Comparison of ENCODE assay signal across 10 mouse cellular contexts in genomic region chr13:63929917-63930515, GRCm38 (mm10).
A peak's percentile ranks its signal among the peaks of the same experiment; 100 is the strongest.
DNase-seq lines count a peak whose midpoint lies in the region; ATAC-seq lines count a peak whose summit lies in the region.
"Had no signal": no experiment of that assay in that cellular context is flagged by ENCODE, and none has a peak within 500 bp of the region (broad histone marks: within the 10 kb centered on the region; RNA-seq: fewer than 3 reads in every experiment).

No protein-coding gene starts in this region.

- H3K9me3 ChIP-seq in kidney, embryonic 15.5 days (replicated peaks): no peaks in the 10 kb centered on the region
- no peaks in the 10 kb centered on the region for H3K9me3 ChIP-seq in midbrain, embryonic 16.5 days (replicated peaks; ENCODE audit: control insufficient read depth, low read length, poor library complexity, severe bottlenecking)
- no peaks in the 10 kb centered on the region for H3K9me3 ChIP-seq in midbrain, embryonic 13.5 days
- H3K9me3 ChIP-seq in heart, embryonic 11.5 days (replicated peaks; ENCODE audit: control insufficient read depth, low read length): no peaks in the 10 kb centered on the region
- H3K9me3 ChIP-seq: limb, embryonic 15.5 days had no signal

- H3K36me3 ChIP-seq in kidney, embryonic 15.5 days: no peaks in the 10 kb centered on the region
- H3K36me3 ChIP-seq in midbrain, embryonic 16.5 days (ENCODE audit: control insufficient read depth, insufficient read depth, low read length): no peaks in the 10 kb centered on the region
- no peaks in the 10 kb centered on the region for H3K36me3 ChIP-seq in midbrain, embryonic 13.5 days
- no peaks in the 10 kb centered on the region for H3K36me3 ChIP-seq in heart, embryonic 11.5 days (ENCODE audit: control insufficient read depth, insufficient read depth, low read length)
- H3K36me3 ChIP-seq: limb, embryonic 15.5 days had no signal

- H3K27ac ChIP-seq in kidney, embryonic 15.5 days: peak overlapping the region; percentile 47; the same call in 1 of the 2 replicates
- no peak overlapping the region for H3K27ac ChIP-seq in midbrain, embryonic 16.5 days (ENCODE audit: low read length)
- H3K27ac ChIP-seq in midbrain, embryonic 13.5 days: no peak overlapping the region
- no peak overlapping the region for H3K27ac ChIP-seq in heart, embryonic 11.5 days (ENCODE audit: low read depth, low read length)
- H3K27ac ChIP-seq: limb, embryonic 15.5 days had no signal

- no peak overlapping the region for H3K9ac ChIP-seq in kidney, embryonic 15.5 days
- H3K9ac ChIP-seq in midbrain, embryonic 16.5 days (ENCODE audit: low read depth, low read length): no peak overlapping the region
- H3K9ac ChIP-seq in midbrain, embryonic 13.5 days (replicated peaks): no peak overlapping the region
- no peak overlapping the region for H3K9ac ChIP-seq in heart, embryonic 11.5 days (ENCODE audit: low read depth, low read length)
- H3K9ac ChIP-seq: limb, embryonic 15.5 days had no signal

- 0 out of 2 replicates have a peak, but pooled peaks cover 2% of the 10 kb centered on the region for H3K27me3 ChIP-seq in kidney, embryonic 15.5 days
- no peaks in the 10 kb centered on the region; the same call in none of the 2 replicates for H3K27me3 ChIP-seq in midbrain, embryonic 16.5 days (ENCODE audit: control insufficient read depth, insufficient read depth, low read depth, low read length)
- H3K27me3 ChIP-seq in midbrain, embryonic 13.5 days: peaks cover 67% of the 10 kb centered on the region
- no peaks in the 10 kb centered on the region for H3K27me3 ChIP-seq in heart, embryonic 11.5 days (ENCODE audit: control insufficient read depth, insufficient read depth, low read length)
- H3K27me3 ChIP-seq: CH12.LX; limb, embryonic 15.5 days had no signal

- H3K4me2 ChIP-seq in kidney, embryonic 15.5 days: no peak overlapping the region
- H3K4me2 ChIP-seq in midbrain, embryonic 16.5 days (ENCODE audit: low read length): no peak overlapping the region
- no peak overlapping the region for H3K4me2 ChIP-seq in midbrain, embryonic 13.5 days (replicated peaks)
- H3K4me2 ChIP-seq in heart, embryonic 11.5 days: no peak overlapping the region
- H3K4me2 ChIP-seq: limb, embryonic 15.5 days had no signal

- DNase-seq in kidney, adult 8-10 months: no peak
- DNase-seq in cerebellum, postnatal 25 days: peak; percentile 34 to 41
- no peak for DNase-seq in right cerebral cortex, adult 18-20 months
- DNase-seq: gastrocnemius, postnatal 14 days had no signal

- peaks cover 32% of the 10 kb centered on the region for H3K4me1 ChIP-seq in kidney, embryonic 15.5 days
- H3K4me1 ChIP-seq in midbrain, embryonic 16.5 days (ENCODE audit: control insufficient read depth, insufficient read depth, low read length): no peaks in the 10 kb centered on the region
- H3K4me1 ChIP-seq in midbrain, embryonic 13.5 days (replicated peaks): 0 out of 2 replicates have a peak, but pooled peaks cover 8% of the 10 kb centered on the region
- peaks cover 14% of the 10 kb centered on the region; the same call in 1 of the 2 replicates for H3K4me1 ChIP-seq in heart, embryonic 11.5 days (ENCODE audit: control insufficient read depth, insufficient read depth, low read length)

- 54% methylated on average over 5 of the region's 5 CpGs for WGBS in kidney, embryonic 15.5 days
- 71% methylated on average over 5 of the region's 5 CpGs for WGBS in midbrain, embryonic 16.5 days
- WGBS in midbrain, embryonic 13.5 days: 71% methylated on average over 5 of the region's 5 CpGs
- WGBS in heart, embryonic 11.5 days (ENCODE audit: insufficient replicate concordance): 45% methylated on average over 5 of the region's 5 CpGs

- ATAC-seq in kidney, embryonic 15.5 days (replicated peaks; ENCODE audit: low FRiP score): 0 out of 2 replicates have a peak, but pooled peaks have one; percentile 9
- 0 out of 2 replicates have a peak, but pooled peaks have one; percentile 10 for ATAC-seq in midbrain, embryonic 16.5 days
- ATAC-seq in midbrain, embryonic 13.5 days: no peak
- ATAC-seq in heart, embryonic 11.5 days (replicated peaks; ENCODE audit: insufficient number of reproducible peaks, low FRiP score, low TSS enrichment): no peak

- no peak overlapping the region for H3K4me3 ChIP-seq in kidney, embryonic 15.5 days (replicated peaks)
- H3K4me3 ChIP-seq in midbrain, embryonic 16.5 days (ENCODE audit: low read depth, low read length): no peak overlapping the region
- H3K4me3 ChIP-seq in midbrain, embryonic 13.5 days (replicated peaks): no peak overlapping the region
- no peak overlapping the region for H3K4me3 ChIP-seq in heart, embryonic 11.5 days (ENCODE audit: low read depth, low read length)
- H3K4me3 ChIP-seq: limb, embryonic 15.5 days had no signal

Comparison
In these comparisons a context has a peak if more than half of its experiments do, and no peak if none do; other contexts are left out.
1. ATAC-seq: peak in kidney, embryonic 15.5 days (single experiment) and midbrain, embryonic 16.5 days (single experiment); none in midbrain, embryonic 13.5 days (single experiment) and heart, embryonic 11.5 days (single experiment).
2. DNase-seq: peak in cerebellum, postnatal 25 days (2 of 2); none in kidney, adult 8-10 months (0 of 2) and right cerebral cortex, adult 18-20 months (single experiment).